Mouse (Mus musculus): ENCODE results near the gene Rsbn1l. TPM values are rescaled to one million over a fixed set of nuclear protein-coding genes. Genes with fewer than 3 reads are reported as not detected.
"Not testable (repeated sequence)": the region's sequence is repeated elsewhere in the genome, so short reads cannot be mapped to it uniquely, and the experiment has no call there.

Gene Rsbn1l
- total RNA-seq, 2 experiments from 2014 or later: 13.2 to 14.0 TPM

DNA sequence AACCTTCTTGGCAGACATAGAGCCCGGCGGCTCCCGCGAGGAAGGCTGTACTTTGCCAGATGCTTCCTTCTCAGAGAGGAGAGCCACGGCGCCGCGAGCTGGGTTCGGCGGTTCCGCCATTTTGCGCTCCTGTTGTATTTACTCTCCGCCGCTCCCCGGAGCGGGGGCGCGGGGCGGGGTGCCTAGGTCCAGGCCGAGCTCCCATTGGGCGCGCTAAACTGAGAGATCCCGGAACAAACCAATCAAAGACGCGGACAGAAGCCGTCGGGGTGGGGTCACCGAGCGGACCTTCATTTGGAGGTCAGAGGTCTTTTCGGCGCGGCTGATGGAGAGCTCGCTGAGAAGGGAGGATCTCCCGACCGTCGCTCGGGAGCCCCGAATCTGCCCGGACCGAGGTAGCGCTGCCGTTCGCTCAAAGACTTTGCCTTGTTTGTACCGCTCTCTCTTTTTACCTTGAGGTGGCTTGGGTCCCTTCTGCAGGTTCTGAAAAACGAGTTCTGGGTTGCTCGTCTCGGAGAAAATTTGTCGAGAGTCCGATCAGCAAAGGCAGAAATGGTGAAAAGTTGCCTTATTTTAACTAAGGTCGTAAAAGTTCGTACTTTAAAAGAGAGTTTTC, 4.4 kb downstream of the Rsbn1l start:
- DNase-seq (ENCODE audit: low spot score): peak; percentile 96
- intact Hi-C loops (cut with DNase I): loop anchor here (5.0 kb wide), 3 partner anchors 34 to 106 kb away; partner anchors contain the start of genes Phtf2, Ptpn12 and Tmem60

DNA sequence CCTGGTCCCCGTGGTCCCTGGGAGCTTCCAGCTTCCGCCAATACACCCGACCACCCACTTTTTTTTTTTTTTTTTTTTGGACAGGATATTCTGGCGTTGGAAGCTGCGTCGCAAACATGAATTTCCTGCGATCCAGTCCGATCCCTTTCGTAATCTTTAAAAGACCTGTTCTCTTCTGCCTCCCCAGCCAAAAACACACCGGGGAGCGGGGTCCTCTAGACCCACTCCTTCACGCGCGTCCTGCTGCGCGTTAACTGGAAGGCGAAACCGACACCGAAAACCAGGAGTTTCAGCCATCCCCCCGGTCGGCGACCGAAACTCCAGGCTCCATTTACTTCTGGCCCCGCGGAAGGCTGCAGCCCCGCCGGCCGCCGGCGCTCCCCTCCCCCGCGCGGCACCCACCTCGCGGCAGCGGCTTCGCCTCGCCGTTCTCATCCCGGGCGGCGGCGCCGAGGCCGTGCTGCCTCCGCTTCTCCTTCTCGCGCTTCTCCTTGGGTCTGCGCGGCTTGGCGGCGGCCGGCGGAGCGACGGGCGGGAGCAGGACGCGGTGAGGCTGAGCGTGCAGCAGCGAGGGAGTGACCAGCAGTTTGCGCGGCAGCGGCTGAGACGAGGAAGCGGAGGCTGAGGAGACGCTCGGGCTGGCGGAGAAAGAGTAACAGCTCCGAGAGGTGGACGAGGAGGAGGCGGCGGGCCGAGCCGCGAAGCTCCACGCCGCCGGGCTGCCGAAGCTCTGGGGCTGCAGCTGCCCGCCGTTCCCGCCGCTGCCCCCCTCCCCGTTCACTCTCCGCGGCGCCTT, 5.1 kb downstream of the Rsbn1l start:
- intact Hi-C loops (cut with DNase I): loop anchor here (5.0 kb wide), 3 partner anchors 34 to 106 kb away; partner anchors contain the start of genes Phtf2, Ptpn12 and Tmem60
- peak; percentile 28 for DNase-seq (ENCODE audit: low spot score)

DNA sequence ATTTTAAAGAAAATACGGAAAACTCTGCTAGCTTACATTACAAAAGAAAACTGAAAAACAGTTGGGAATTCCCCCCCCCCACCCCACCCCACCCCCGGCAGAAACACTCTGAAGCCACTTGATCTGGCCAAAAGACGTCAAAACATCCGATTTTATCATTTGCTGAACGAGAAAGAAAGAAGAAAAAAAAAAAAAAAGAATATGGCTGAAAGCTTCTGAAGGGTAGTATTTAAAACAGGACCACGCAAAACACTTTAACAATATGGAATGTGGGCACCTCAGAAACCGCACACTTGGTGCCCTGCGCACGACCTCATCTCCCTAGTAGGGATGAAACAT, 5.7 kb downstream of the Rsbn1l start:
- intact Hi-C loops (cut with DNase I): loop anchor here (5.0 kb wide), 3 partner anchors 33 to 107 kb away; partner anchors contain the start of genes Phtf2, Ptpn12 and Tmem60
- DNase-seq (ENCODE audit: low spot score): no peak

DNA sequence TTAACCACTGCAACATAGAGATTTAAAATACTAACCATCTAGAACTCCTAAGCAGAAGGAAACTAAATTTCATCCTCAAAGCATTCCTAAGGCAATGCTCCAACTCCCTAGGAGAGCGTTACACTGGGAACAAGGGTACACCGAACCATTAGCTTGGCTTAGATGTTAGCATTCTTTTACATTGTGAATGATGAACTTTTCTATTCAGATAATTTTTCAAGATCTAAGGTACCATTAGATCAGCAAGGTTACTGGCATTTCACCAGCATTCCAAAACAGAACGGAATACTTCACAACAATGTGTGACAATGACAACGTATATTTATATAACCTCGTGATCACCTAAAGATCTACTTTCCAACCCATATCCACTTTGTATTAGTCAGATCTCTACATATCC, 6.1 kb downstream of the Rsbn1l start:
- no peak for DNase-seq (ENCODE audit: low spot score)
- intact Hi-C loops (cut with DNase I): loop anchor here (5.0 kb wide), 3 partner anchors 33 to 107 kb away; partner anchors contain the start of genes Phtf2, Ptpn12 and Tmem60

DNA sequence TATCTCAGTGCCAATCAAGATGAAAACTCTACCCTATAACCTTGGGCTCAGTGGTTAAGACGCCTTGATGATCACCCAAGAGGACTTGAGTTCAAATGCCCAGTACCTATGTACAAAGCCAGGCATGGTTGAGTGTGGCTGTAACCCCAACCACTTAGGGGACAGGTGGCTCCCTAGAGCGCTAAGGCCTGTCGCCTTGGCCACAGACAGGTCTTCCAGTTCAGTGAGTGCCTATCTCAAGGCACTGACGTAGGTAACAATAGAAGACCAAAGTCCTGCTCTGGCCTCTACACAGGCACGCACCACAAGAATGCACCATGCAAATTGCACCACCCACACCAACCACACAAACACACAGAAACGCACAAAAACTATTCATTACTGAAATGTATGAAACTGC, 9.3 kb downstream of the Rsbn1l start:
- intact Hi-C loops (cut with DNase I): no loop called here
- no peak for DNase-seq (ENCODE audit: low spot score)

DNA sequence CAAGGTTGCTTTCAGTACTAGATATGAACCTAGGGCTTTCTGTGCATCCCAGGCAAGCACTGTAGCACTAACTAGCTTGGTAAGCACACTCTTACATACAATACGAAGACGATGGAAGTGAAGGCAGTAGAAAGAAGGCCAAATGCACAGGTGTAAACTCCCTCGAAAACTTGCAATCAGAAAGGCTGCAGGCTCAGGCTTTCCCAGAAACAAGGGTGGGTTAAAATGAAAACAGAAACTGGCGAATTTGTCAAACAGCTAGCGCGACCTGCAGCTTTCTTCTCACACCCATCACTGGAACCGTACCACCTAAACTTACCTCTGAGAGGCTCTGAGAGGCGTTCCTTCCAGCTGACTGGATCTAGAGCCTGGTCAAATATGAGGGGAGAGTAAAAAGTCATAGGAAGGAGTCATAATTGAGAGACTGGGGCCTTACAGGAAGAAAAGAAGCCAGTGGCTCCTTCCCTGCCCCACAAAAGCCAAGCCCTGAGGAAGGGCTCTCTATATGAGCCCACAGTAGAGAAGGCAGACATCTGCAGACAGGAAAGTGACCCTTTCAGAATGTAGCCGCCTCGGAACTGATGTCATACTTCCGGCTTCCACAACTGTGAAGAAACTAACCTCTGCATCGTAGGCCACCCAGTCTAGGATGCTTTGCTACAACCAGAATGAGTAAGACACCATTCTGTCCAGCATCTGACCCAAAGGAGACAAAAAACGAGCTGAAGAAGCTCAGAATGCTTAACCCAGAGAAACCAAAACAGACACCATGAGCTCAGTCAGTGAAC, 11.0 kb downstream of the Rsbn1l start:
- intact Hi-C loops (cut with DNase I): no loop called here

DNA sequence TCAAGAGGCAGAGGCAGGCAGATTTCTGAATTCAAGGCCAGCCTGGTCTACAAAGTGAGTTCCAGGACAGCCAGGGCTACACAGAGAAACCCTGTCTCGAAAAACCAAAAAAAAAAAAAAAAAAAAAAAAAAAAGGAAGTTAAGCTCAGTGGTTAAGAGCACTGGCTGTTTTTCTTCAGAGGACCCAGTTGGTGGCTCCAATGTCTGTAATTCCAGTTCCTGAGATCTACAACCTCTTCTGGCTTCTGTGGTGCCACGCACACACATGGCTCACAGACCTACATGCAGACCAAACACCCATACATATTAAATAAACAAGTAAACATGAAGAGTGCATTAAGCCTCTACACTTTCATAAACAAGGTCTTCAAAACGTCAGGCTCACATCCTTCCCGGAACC, 12.4 kb downstream of the Rsbn1l start:
- DNase-seq (ENCODE audit: low spot score); intact Hi-C loops (cut with DNase I): not testable (repeated sequence)

More for the DNA sequence above, 11.0 kb downstream of the Rsbn1l start:
- DNase-seq (ENCODE audit: low spot score): no peak

DNA sequence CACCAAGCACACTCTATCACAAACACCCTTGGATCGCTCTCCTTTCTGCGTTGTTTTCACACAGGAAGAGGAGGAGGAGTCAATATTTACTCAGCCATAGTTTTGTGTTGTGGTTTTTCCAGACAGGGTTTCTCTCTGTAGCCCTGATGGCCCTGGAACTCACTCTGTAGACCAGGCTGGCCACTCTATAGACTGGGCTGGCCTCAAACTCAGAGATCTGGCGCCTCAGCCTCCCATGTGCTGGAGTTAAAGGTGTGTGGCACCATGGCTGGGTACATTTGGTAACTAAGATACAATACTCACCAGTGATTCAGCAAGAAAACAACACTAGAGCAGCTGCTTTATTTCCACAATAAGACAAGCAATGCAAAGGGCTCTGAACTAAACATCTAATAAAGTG, 13.7 kb downstream of the Rsbn1l start:
- no peak for DNase-seq (ENCODE audit: low spot score)
- intact Hi-C loops (cut with DNase I): no loop called here

DNA sequence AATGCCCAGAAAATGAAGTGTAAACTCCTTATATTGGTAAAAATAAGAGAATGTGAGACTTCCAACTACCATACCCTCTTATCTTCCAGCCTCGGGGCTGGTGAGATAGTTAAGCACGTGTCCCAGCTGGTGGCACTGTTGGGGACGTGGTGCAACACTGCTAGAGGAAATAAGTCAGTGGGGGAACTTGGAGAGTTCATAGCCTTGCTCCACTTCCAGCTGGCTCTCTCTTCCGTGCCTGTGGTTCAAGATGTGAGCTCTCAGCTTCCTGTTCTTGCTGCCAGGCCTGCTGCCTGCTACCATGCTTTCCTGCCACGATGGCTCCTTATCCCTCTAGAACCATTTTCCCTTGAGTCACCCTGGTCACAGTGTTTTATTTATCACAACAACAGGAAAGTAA, 15.0 kb downstream of the Rsbn1l start:
- intact Hi-C loops (cut with DNase I): no loop called here
- DNase-seq (ENCODE audit: low spot score): peak; percentile 35

DNA sequence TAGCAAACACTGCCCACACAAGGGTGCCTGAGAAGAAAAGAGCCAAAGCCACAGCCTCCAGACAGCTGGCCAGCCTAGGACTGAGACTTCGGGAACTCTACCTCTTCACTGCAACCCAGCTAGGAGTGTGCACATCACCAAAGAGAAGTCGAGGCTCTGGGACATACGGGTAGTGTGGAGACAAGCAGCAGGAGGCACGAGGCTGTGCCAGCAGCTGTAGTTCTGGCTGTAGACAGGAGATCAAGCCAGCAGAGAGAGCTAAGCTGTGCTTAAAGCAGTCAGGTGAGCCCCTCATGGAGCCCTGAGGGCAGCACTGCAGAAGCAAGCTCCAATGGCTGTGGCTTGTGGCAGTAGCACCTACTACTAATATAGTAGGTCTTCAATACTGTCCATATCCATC, 15.5 kb downstream of the Rsbn1l start:
- intact Hi-C loops (cut with DNase I): no loop called here
- no peak for DNase-seq (ENCODE audit: low spot score)

DNA sequence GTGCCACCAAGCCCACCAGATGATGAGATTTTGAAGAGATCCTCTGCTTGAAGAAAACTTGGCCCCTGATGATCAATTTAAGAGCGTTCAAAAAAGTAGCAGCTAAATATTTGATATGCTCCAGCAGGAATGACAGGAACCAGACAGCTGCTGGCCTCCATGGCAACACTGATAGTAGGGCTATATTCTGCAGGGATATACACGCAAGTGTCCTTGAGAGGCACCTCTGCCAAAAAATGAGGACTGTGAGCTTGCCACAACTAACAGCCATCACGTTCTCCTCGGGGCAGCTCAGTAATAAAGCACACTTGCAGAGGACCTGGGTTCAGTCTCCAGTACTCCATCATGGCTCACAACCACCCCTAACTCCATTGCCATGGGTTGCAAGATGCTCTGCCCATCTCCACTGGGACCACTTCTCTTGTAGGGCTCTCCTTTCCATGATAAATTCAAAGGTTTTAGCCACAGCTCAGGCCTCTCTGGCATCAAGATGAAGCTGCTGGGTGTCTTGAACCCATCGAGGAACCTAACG, 16.1 kb downstream of the Rsbn1l start:
- intact Hi-C loops (cut with DNase I): no loop called here
- DNase-seq (ENCODE audit: low spot score): no peak

DNA sequence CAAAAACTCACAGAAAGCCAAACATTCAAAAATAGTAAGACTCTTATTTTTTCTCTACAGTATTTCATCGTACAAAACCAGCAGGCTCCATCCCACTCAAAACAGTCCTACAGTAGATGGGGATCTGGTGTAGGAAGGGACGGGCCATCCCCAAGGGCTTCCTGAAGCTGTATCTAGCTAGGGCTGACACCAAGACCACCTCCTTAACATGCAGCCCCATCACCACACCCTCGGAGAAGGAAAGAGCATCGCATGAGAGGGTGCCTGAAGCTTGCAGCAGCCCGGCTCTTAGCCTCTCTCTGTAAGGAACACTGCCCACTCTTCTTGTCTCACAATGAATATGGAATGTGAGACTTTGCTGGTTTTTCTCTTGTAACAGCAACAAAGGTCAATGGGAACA, 17.7 kb downstream of the Rsbn1l start:
- no peak for DNase-seq (ENCODE audit: low spot score)
- intact Hi-C loops (cut with DNase I): no loop called here

DNA sequence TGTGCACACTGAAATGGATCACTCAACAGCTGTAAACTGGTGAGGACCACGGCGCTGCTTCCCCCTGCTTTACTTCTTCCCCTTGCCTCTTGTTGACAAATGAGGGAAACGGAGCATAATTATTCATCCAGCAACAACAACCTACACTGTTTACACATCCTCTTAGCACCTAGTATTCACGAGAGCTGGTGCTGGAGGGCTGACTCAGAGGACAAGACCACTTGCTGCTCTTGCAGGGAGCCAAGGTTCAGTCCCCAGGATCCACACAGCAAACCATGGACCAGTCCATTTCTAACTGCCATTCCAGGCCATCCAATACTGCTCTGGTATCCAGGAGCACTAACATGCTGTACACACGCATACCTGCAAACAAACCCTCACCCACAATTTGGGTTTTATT, 20.3 kb downstream of the Rsbn1l start:
- no peak for DNase-seq (ENCODE audit: low spot score)
- intact Hi-C loops (cut with DNase I): no loop called here

DNA sequence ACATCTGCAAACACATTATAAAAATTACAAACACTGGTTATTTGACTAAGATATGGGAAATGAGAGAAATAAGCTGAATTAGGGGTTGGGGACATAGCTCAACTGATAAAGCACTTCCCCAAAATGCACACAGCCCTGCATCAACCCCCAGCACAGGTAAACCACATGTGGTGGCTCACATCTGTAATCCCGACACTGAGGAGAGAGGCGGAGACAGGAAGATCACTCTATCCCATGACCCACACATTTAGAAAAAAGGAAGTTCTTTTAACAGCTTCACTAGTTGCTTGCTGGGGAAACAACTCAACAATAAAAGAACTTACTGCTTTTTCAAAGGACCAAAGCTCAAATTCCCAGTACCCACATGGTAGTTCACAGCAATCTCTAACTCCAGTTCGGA, 23.6 kb downstream of the Rsbn1l start:
- no peak for DNase-seq (ENCODE audit: low spot score)
- intact Hi-C loops (cut with DNase I): no loop called here

DNA sequence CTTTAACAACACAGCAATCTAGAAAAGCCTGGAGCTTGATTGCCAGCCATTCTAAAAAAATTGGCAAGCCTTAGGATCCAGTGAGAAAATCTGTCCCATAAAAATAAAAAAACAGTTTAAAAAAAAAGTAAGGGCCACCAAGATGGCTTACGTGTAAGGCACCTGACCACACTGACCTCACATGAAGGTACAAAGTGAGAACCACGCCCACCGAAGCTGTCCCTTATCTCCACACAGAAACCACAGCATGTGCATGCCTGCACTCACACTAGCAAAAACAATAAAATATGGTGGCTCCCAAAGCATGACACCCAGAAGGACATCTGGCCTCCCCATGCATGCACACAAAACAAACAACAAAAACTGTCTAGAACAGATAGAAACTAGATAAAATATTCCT, 24.9 kb downstream of the Rsbn1l start:
- no peak for DNase-seq (ENCODE audit: low spot score)
- intact Hi-C loops (cut with DNase I): no loop called here

DNA sequence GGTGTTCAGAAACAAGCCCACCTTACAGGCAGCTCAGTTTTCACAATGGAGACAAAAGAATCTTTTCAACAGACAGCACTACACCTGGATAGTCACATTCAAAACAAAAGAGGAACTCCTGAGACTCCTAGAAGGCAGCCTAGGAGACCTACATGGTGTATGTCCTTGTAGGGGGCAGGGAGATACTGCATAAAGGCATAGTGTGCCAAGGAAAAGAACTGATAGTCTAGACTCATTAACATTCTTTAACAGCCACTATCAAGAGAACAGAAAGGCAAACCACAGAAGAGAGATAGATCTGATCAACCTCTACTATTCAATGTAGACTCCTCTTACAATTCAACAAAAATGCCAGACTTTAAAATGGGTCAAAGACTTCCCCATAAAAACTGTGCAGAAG, 25.8 kb downstream of the Rsbn1l start:
- DNase-seq (ENCODE audit: low spot score): no peak
- intact Hi-C loops (cut with DNase I): no loop called here

DNA sequence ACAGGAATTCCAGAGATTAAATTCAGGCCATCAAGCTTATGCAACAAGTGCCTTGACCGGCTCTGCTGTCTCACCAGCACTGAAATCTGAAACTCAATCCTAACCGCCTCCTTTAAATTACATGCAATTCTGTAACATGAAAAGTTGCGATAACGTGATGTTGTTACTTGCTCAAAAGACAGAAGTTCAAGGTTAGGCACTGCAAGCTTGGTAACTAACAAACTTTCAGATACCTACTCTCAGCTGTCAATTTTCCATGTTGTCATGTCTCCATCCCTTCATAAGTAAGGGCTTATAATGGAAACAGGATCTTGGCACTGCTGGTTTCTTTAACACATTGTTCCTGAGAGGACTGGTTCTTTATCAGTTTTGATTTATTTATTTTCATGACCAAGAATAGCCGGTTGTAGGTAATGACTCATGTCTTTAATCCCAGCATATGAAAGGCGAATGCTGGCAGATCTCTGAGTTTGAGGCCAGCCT, 26.5 kb downstream of the Rsbn1l start:
- DNase-seq (ENCODE audit: low spot score): no peak

DNA sequence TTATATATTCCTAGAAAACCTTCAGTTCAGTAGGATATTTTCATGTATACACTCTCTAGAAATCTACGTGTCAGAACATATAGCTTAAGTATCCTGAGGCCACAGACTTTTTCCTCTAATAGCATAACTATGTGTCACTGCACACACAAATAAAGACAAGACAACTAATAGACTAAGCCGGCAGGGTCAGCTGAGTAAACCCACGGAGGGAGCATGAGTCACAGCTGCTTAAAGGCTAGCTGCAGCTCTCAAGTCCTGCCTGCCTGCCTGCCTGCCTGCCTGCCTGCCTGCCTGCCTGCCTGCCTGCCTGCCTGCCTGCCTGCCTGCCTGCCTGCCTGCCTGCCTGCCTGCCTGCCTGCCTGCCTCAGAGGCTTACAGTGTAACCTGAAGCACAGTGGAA, 30.7 kb downstream of the Rsbn1l start:
- intact Hi-C loops (cut with DNase I): no loop called here

More for the DNA sequence above, 26.5 kb downstream of the Rsbn1l start:
- intact Hi-C loops (cut with DNase I): no loop called here

DNA sequence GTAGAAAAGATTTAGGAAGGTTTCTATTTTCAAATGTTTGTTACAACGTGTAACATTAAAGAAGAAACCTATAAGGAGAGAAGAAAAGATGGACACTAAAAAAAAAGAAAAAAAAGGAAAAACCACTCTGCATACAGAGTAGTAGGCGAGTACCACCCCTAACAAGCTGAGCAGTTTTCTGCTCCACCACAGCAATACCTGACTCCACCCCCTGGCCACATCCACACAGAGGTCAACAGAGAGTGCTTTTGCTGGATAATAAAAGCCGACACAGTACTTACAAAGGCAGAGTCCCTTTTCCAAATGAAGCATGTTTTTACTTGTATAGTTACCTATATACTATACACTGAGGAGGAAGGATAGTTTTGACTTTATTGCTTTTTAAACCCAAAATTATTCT, 31.6 kb downstream of the Rsbn1l start:
- intact Hi-C loops (cut with DNase I): no loop called here
- DNase-seq (ENCODE audit: low spot score): no peak

More for the DNA sequence above, 30.7 kb downstream of the Rsbn1l start:
- no peak for DNase-seq (ENCODE audit: low spot score)

DNA sequence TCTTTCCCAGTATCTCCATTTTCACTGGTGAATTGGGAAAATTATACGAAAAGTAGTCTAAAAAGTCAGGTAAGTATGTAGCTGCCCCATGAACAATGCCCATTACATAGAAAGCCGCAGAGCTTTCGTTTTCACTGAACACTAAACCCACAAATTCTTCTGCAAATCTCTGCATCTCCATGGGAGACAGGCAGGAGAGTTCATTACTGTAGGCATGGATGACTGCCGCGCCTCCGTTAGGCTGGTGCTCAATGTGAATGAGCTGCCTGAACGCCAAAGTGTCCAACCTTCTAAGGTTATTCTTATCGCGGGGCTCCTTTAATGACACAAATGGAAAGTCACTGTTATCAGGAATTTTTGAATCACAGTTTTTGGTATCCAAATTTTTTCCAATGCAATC, 36.6 kb downstream of the Rsbn1l start:
- DNase-seq (ENCODE audit: low spot score): no peak
- intact Hi-C loops (cut with DNase I): loop anchor here (5.0 to 10.0 kb wide), 3 partner anchors 33 to 225 kb away; partner anchors contain the start of gene Ptpn12

Measured in heart, postnatal 25 days (tissue).